Mouse (Mus musculus) cerebellum, adult 11 months (tissue): ENCODE measurements around the gene Itih4.
A peak's percentile ranks its signal among the peaks of the same experiment; 100 is the strongest.

Experiments used
- DNase-seq: peaks from one replicate; pipeline ENCODE4 v3.0.0; 2022

The Itih4 gene

DNA sequence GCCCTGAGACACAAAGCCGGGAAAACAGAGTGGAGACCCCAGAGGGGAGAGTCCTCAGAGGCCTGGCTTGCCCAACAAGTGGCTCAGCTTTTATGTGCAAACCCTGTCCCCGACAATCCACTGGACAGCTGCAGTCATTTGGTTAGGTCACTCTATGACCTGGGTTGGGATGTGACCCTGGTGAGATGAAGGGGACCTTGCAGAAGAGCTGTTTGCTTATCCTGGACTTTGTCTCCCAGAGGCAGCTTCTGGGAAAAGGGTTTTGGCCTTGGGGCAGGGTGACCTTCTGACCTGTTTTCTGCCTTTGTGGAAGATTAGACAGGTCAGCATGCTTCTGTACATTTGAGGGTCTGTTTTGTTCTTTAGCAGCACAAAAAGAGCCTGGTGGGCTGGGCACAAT lies 58.5 kb downstream of the Itih4 start:
- no peak for DNase-seq

DNA sequence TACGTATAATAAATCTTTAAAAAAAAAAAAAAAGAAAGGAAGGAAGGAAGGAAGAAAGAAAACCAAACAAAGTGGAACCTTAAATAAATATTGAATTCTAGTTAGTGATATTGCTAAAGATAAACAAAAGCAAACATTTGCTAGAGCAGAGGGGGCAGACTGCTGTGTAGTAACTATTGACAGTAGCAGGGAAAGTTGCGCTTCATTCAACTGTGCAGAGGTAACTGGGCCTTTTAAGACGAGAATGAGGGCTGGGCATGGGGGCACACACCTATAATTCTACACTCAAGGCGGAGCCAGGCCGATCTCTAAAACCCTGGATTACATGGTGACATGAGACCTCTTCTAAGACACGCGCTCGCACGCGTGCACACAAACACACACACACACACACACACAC lies 63.7 kb downstream of the Itih4 start:
- DNase-seq: no peak

DNA sequence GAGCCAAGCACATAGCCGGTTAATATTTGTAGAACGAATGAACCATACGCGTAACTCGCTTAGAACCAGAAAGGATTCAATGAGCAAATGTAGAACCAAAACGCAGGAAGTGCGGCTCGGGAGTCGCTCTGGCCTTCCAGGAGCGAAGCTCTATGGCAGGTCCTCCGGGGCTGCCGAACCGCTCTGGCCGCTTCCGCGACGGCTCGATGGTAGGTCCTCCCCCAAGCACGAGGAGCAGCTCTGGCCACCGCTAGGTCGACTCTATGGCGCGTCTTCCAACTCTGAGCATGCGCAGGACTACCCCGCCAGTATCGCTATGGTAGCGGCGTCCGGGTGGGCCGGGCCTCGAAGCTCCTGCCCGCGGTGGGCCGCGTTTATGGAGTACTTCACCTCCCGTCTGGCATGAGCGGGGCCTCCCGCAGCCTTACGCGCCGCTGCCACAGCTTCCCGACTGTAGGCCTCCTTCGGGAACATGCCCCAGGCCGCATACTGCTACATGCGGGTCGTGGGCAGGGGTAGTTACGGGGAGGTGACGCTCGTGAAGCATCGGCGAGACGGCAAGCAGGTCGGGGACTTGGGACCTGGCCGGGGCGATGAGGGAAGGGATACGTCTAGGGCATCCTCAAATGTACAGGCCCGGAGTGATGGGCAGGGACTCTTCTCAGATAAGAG lies 65.0 kb downstream of the Itih4 start, which contains the start of gene Nek4:
Nek4 (plus strand) TSS at position 224 of the 672 bp plus-strand sequence.
- peak; percentile 96 for DNase-seq
